Mouse (Mus musculus) CH12.LX (cell line): ENCODE measurements at regions not wholly inside any gene's neighbourhood (a gene's known extent, or its start where the extent isn't known, plus 50 kb on each side); places are given as distances from the start of the nearest gene placed in this dataset.

Source experiments
- CTCF ChIP-seq, 2 experiments: IDR thresholded peaks in 1 of 2; conservative IDR thresholded peaks in 1 of 2; 2 replicates each; pipeline ENCODE4 v1.5.1; 2011 to 2012; ENCODE audit warnings: low read depth in 2 of 2, low read length in 2 of 2, improper control_type of control experiment in 1 of 2, inconsistent platforms in 1 of 2, mild to moderate bottlenecking in 1 of 2, moderate library complexity in 1 of 2
- MXI1 ChIP-seq: IDR thresholded peaks from 2 replicates; pipeline ENCODE4 v1.6.1; 2011; ENCODE audit warnings: mild to moderate bottlenecking, low read depth, low read length, improper control_type of control experiment

GRCm38 (mm10) chr19:36217605-36218004 is 97.7 kb upstream of the Ankrd1 start:
- no peak for TF ChIP-seq CTCF (conservative IDR thresholded peaks at IDR 0.05 in 1 of 2, IDR thresholded peaks at IDR 0.05 in 1 of 2; ENCODE audit: low read depth in 2 of 2, low read length in 2 of 2)
- no peak for TF ChIP-seq MXI1
